Mouse (Mus musculus) common myeloid progenitor, adult 5-6 weeks (primary cell): ENCODE data around the gene Ncoa7. TPM values are rescaled to one million over a fixed set of nuclear protein-coding genes. Genes with fewer than 3 reads are reported as not detected.
"Not testable (repeated sequence)": the region's sequence is repeated elsewhere in the genome, so short reads cannot be mapped to it uniquely, and the experiment has no call there.

Experiments
- ATAC-seq: replicated peaks from 2 replicates; pipeline ENCODE4 v1.8.0; 2016; ENCODE audit warnings: low read depth, mild to moderate bottlenecking, moderate TSS enrichment, inconsistent platforms; ENCODE audit not compliant: poor library complexity, severe bottlenecking
- total RNA-seq: library from RNA; stranded (forward); fragments of 200-1000, 187-1606 nt; gene quantifications from 2 replicates; pipeline ENCODE4 v1.2.3, GENCODE M21; 2017

The Ncoa7 gene
- total RNA-seq, 1 experiment from 2014 or later = 28.8 TPM

DNA sequence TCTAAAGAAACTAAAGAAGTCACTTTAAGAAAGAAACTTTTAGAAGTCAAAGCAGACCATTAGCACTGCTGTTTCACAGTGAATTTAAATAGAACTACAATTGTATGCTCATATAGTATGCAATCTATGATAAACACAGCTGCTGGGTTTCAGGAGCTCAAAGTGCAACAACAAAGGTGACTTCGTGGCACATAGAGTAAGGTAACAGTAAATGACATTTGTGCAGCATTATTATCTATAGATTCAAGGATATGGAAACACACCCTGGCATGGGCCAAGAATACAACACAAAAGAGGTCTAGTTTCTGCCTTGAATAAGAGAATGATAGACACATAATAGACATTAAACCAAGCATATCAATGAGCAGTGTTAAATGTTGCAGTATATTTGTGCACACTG lies 100.5 kb downstream of the Ncoa7 start:
- ATAC-seq = no peak

DNA sequence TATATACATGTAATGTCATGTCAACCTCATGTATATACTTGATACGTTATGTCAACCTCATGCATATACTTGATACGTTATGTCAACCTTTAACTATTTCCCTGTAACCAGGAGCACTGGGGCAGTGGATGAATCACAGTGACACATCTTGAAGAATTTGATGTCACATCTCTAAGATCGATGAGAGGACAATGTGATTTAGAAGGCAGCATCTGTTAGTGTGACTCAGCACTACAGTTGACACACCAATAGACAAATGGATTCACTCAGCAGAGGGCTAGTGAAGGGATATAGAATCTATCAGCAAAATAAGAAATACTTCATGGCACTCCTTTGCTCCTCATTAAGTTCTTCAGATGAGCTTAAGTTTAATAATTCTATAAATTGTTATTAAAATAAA lies 116.3 kb downstream of the Ncoa7 start:
- no peak for ATAC-seq

DNA sequence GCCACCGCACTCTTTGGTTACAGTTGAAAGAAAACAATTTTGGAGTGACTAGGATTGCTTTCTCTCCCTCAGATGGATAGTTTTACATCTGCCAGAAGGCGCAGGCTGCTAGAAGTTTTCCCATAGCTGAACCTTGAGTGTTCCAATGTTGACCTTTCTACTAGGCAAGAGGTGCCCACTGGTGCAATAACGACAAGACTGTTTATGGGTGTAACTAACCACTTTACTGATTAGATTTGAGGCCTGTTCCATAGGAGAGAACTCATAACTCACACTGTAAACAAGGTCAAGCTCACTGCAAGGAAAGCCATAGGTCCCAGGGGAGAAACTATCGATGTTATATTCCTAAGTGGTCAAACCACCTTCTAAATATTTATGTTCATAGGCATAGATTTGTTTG lies 119.7 kb downstream of the Ncoa7 start:
- no peak for ATAC-seq

DNA sequence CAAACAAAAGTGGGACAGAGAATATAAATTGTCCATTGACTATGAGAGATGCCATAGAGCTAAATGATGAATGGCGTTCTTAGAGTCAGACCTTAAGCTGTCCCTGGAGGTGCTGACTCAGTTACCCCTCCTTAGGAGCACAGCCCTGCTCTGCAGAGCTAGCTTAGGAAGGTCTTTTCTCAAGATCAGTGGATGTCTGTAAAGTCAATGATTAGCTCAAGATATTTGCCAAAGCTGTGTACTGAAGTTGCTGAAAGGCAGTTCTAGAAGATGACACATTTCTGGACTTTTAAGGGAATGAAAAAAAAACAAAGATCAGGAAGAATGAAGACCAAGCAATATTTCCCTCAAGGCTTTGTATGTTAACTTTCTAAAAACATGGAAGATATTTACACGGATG lies 123.4 kb downstream of the Ncoa7 start:
- ATAC-seq = no peak

DNA sequence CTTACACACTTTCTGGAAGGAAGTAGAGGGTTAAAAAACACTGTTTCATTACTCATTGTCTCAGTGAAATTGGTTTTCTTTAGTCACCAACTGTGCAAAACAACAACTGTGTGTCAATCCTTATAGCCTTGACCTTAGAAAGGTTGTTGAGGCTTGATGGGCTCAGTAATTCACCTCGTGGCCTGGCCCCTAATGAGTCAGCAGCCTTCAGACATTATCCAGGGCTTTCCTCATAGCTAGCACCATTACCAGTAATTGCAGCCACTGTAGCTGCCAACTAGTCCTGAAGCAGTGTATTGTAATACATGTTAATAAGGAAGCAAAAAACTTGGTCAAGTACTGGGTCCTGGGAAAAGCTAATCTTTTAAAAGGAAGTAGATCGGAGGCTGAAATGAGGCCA lies 125.1 kb downstream of the Ncoa7 start:
- ATAC-seq = no peak

DNA sequence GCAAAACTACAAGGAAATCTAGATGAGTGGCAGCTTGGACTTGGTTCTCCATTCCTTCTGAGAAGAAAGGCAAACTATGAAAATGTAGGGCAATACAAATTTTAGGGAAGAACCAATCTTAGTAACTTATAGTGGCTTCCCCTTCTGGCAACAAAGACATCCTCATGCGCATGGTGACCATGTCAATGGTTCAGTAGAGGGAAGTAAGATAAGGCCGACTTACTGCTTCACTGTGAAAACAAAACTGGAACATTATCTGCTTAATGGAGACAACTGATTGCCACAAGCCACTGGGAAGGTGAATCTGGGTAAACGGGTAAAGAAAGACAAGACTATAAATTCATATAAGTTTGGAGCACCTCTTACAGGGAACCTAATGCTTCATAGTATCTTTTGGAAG lies 128.3 kb downstream of the Ncoa7 start:
- ATAC-seq = peak; percentile 93

DNA sequence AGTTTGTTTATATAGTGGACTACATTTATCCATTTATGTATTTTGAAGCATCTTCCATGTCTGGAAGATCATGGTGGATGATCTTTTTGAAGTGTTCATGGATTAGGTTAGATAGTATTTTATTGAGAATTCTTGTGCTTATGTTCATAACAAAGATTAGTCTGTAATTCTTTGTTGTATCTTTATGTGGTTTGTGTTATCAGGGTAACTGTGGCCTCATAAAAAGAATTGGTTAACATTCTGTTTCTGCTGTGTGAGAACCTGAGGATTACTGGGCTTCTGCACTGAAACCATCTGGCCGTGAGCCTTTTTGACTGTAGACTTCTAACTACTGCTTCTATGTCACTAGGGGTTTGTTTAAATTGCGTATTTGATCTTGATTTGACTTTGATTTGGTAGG lies 136.5 kb downstream of the Ncoa7 start:
- ATAC-seq = no peak

DNA sequence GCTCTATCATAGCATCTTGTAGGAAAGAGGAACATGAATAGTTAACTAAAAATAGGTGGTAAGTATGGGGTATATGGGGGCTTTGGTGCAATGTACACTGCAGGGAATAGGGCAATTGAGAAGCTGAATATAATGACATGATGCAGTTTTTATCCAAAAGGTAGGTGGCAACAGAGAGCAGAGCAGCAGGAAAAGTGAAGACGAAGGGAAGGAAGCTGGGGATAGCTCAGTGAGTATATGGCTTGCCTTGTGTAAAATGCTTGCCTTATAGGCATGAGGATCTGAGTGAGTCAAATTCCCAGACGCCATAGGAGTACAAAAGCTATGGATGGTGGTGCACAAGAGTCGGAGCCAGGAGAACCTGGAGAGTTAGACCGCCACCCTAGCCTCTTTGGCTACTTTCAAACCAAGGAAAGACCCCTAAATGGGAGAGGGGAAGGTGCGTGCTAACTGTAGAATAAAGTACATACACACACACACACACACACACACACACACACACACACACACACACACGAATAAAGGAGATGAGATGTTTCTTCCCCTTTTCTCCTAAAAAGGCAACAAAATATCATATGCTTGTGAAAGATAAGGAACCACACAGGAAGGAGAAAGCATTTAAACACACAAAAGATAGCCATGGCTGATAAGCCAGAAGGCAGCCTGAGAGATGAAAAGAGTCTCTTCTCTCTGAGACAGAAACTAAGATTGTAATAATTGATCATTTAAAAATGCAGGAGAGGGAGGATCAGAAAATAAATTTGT lies 142.4 kb downstream of the Ncoa7 start:
- peak; percentile 87 for ATAC-seq

DNA sequence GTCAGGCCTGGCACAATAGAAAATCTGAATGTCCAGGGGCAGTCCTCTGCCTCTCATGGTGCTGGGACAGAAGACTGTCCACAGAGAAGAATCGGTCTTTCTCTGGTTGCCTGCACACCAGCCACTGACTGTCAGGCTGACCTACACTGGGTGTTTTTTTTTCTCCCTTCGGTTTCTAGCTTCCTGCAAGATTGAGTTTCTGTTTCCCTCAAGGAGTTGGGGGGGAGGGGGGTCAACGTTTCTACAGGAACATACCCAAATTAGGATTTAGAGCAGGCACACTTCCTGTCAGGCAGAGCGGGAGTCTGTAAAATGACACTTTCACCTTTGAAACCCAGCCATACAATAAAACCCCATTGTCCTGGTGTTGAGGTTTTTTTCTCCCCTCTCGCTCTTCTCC lies 147.5 kb downstream of the Ncoa7 start:
- peak; percentile 92 for ATAC-seq

DNA sequence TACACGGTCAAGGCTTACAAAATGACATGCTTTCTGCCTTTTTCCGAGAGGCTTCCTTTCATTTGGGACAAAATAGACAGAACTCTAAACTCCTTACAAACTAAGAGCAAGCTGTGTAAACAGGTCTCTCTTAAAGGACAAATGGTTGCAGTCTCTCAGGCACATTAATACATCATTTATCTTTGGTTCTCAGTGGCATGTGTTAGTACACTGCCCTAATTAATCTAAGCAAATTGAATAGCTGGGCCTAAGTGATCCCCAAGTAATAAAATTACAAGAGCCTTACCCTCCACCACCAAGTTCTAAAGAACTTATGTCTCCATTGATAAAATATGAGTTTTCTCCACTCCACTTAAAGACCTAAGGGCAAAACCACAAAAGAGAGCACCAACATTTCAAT lies 155.4 kb downstream of the Ncoa7 start:
- ATAC-seq = no peak

DNA sequence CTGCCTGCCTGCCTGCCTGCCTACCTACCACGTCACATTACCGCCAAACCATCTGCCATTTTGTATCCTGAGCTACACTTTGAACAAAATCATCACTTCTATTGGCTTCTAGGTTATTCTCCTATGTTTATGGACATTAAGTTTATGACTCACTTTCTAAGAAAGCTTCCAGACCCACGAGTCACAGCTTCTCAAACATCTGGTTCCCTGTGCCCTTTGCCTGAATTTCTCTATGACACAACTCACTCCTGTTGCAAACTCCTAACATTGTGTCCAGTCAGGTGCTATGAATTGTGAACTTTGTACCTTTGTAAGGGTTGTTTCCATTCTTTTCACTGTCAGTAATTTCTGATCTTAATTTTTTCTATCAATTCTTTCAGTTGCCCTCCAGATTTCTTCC lies 164.9 kb downstream of the Ncoa7 start:
- ATAC-seq = no peak

DNA sequence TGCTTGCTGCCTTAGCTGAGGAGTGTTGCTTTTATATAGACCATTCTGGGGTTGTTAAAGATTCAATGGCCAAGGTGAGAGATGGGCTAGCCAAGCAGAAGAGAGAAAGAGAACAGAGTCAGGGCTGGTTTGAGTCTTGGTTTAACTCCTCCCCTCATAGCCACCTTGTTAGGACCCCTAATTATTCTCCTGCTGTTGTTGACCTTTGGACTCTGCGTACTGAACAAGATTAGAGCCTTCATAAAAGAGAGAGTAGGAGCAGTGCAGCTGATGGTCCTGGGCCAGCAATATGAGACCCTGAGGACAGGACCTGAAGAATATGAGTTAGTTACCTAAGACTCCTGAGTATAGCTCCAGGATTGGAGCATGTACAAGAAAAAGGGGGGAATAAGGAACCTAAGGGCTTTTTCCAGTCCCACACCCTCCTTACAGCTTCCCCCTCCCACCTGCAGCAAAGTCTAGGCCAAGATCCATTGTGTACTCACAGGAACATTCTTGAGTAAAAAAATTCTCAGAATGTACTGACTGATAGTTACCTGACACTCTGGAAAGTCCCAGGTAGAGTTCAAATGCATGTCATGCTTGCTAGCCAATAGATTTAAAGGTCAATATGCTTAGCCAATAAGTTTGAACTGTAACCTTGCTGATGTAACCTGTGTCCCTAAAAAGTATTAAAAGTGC lies 166.5 kb downstream of the Ncoa7 start:
- not testable (repeated sequence) for ATAC-seq

DNA sequence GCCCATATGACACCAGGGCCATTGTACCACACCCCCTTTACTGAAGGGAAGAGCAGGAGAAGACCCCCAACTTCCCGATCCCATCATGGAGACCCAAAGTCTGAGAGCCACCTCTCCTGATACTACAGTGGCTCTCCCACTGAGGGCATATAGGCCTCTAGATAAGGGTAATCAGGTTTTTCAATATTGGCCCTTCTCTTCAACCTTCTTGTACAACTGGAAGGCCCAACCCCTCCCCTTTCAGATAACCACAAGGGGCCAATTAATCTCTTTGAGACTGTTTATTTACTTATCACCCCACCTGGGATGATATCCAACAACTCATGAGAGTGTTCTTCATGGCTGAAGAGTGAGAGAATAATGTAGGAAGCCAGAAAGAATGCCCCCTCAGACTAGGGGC lies 170.4 kb downstream of the Ncoa7 start:
- ATAC-seq = no peak

DNA sequence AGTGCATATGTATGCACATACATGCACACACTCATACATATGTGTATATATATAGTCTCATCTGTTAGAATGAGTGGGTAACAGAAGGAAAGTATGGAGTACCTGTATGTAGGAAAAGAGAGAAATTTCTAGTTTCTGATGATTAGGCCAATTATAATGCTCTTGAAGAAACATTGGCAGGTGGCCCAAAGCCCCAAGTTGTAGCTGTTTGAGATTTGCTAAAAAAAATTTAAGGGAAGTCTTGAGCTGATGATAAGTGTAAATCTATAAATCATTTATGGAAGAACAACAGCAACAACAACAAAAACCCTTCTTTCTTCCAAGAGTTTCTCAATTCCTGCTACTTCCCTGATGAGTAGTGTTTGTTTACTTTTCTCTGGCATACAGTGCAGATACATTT lies 173.1 kb downstream of the Ncoa7 start:
- no peak for ATAC-seq

DNA sequence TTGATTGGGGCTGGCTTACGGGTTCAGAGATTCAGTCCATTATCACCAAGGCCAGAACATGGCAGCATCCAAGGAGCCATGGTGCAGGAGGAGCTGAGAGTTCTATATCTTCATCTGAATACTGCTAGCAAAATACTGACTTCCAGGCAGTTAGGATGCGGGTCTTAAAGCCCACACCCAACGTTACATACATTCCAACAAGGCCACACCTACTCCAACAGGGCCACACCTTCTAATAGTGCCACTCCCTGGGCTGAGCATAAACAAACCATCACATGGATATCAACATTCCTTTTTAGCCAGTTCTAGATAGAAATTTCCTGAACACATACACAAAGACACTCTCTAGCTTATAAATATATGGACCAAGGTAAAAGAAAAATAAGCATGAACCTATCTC lies 173.6 kb downstream of the Ncoa7 start, which contains the start of gene Hint3:
TSS of gene Hint3 (minus strand) at position 120 of the 400 bp plus-strand sequence.
- ATAC-seq = no peak

DNA sequence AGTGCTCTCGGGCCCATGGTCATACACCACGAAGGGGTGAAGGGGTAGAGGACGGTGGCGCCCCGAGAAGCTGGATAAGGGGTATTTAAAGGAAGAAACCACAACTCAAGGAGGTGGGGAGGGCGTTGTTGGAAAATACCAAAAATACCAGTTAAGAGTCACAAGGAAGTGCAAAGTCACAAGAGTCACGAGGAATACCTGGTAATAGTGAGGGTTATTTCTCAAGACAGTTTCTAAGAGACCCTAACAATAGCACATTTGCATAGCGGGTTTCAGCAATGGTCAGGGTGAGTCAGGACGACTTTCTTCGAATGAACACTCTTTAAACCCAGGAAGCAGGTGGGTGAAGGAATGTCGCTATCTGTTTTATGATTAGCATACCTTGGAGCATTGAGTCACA lies 174.7 kb downstream of the Ncoa7 start:
- ATAC-seq = not testable (repeated sequence)

DNA sequence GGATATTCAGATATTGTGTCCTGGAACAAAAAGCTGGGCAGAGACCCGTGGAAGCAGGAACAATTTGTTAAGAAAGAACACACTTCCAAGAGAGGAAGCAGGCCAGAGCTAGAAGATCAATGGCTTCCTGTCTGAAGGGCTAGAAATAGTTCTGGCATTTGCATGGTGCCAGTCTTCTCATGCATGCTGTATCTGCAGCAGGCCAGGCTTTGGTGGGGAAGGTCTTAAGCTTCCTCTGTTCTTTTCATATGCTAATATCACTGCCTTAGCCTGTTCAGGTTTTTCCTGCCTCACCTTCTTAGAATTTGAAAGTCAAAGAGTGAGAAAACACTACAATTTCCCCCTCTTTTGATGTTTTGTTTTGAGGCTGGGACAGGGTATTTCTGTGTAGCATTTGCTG lies 175.6 kb downstream of the Ncoa7 start:
- ATAC-seq = 0 out of 2 replicates have a peak, but pooled peaks have one; percentile 29

DNA sequence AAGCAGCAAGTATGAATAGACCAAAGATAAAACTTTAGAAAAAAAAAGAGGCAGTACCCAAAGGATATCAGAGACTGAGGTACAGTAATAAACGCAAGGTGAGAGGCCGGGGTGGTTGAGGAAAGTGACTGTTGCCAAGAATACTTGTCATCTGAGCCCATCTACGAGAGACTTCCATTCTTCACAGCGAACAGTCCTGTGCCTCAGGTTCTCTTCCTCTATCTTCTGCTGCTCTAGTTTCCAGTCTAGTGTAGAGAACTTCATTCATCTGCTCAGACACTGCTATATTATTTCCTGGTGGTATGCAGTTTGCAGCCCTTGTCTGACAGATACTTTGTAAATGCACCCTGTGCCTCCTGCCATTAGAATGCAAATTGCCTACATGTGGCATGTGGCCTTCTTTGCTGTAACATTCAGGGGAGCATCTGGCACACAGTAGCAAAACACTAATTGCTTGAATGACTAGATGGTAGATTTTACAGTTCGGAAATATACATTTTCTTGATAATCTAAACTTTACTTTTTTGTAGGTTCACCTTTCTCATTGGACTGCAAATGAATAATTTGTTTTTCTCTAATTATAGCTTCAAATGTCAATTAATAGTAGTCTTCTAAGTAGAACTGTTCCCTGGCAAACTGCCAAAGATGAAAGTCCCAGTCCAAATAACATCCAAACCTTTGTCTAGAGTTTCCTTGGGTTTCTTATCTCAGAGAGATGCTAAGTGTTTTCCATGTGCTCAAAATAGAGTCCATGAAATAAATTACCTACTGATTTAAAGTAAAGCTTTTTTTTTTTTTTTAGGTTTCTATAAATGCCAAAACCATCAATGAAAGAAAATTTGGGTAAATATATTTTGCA lies 178.7 kb downstream of the Ncoa7 start:
- no peak for ATAC-seq

DNA sequence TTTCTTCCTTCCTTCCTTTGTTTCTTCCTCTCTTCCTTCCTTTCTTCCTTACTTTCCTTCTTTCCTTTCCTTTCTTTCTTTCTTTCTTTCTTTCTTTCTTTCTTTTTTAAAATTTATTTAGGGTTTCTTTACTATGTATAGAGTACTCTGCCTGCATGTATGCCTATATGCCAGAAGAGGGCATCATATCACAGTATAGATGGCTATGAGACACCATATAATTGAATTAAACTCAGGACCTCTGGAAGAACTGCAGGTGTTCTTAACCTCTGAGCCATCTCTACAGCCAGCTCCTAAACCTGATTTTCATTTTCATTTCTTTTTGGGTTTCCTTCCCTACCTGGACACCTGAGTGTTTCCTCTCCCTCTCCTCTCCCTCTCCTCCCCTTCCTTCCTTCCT lies 180.2 kb downstream of the Ncoa7 start:
- ATAC-seq = peak; percentile 43

DNA sequence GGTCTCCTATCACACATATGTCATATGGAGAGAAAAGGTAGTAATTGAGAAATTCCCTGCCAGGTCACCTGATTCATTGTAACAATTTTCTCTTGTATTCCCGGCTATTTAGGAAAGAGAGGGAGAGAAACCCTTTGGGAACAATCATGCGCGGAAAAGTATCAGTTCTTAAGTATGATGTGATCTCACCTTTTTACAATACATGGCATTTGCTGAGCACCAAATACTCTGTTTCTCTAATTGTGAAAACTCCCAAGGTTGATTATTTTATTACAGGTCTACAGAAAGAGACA lies 184.3 kb downstream of the Ncoa7 start:
- ATAC-seq = no peak
